Mouse (Mus musculus): ENCODE measurements around the gene Prc1.

DNA sequence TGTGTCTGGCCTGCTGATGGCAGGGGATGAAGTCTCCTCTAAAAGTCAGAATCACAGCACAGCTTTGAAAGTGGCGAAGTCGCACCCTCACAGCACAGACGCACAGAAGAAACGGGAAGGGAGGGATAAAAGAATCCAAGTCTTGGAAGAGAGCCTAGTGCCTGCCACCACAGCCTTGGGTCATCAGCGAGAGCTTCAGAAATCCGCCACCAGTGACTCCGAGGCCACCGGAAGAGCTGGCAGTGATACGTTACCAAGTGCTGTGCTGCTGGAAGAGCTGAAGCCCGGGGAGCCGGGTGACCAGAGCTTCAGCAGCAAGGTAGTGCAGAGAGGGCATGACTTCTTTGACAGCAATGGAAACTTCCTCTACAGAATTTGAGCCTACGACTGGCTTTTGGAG, 29.6 kb upstream of the Prc1 start:
- TF ChIP-seq EP300 (IDR thresholded peaks at IDR 0.05; ENCODE audit: insufficient read depth, low read depth, low read length) = no peak
- no peak for TF ChIP-seq CTCF (IDR thresholded peaks at IDR 0.05)
